Mouse (Mus musculus) ES-E14 (cell line): ENCODE measurements around the gene Bicra.

Experiments used
- HCFC1 ChIP-seq: IDR thresholded peaks from 2 replicates; pipeline ENCODE4 v1.6.1; 2012; ENCODE audit warnings: low read length, inconsistent platforms, borderline replicate concordance; ENCODE audit not compliant: insufficient read depth
- MAFK ChIP-seq: IDR thresholded peaks from 2 replicates; pipeline ENCODE4 v1.6.1; 2014; ENCODE audit warnings: mild to moderate bottlenecking, low read depth, low read length, inconsistent platforms; ENCODE audit not compliant: insufficient read depth
- ZNF384 ChIP-seq: IDR thresholded peaks from 2 replicates; pipeline ENCODE4 v1.6.1; 2012; ENCODE audit warnings: low read depth, low read length, inconsistent platforms

GRCm38 (mm10) chr7:16049576-16049915 is 1.8 kb upstream of the Bicra start:
- TF ChIP-seq ZNF384 = no peak
- no peak for TF ChIP-seq MAFK
- no peak for TF ChIP-seq HCFC1
